Mouse (Mus musculus) cortical plate, adult 2 months (tissue): Measurements from ENCODE around the gene Eif2d.

Experiments
- CTCF ChIP-seq: fragments of 200-500 bp; IDR thresholded peaks from 2 replicates; pipeline ENCODE4 v1.5.1; 2011; ENCODE audit warnings: mild to moderate bottlenecking, control low read depth, low read length; ENCODE audit not compliant: insufficient read depth; ENCODE audit errors: extremely low read depth
- POLR2A ChIP-seq: fragments of 200-500 bp; IDR thresholded peaks from 2 replicates; pipeline ENCODE4 v1.6.1; 2011; ENCODE audit warnings: mild to moderate bottlenecking, low read length, control low read depth; ENCODE audit not compliant: insufficient read depth; ENCODE audit errors: extremely low read depth

GRCm38 (mm10) chr1:131175819-131176218, 22.8 kb downstream of the Eif2d start:
- TF ChIP-seq CTCF (no peak), POLR2A (no peak)
